Mouse (Mus musculus): ENCODE results near the gene Psmd5. TPM values are rescaled to one million over a fixed set of nuclear protein-coding genes. Genes with fewer than 3 reads are reported as not detected.

The Psmd5 gene
- polyA plus RNA-seq, 1 experiment from 2014 or later: 118 TPM

DNA sequence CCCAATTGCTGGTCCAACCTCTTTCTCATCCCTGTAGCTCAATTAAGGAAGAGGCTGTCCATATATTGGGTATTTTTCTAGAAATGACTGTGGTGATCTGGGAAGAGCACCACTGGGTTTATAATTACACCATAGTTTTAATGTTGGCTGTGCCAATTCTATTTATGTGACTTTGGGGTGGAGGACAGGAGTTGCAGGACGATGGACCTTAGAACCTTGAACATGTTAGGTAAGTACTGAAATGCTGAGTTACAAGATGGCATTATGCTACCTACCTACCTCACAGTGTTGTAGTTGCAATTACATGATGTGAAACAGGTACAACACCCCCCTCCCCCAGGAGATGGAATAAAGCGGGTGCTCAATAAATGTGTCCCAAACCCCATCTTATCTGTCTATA, 8.0 kb upstream of the Psmd5 start:
- H3K9me3 ChIP-seq (ENCODE audit: control insufficient read depth, low read length): no peaks in the 10 kb centered on the region
- H3K36me3 ChIP-seq (ENCODE audit: control insufficient read depth, insufficient read depth, low read length): no peaks in the 10 kb centered on the region
- H3K27ac ChIP-seq (ENCODE audit: low read depth, low read length): no peak overlapping the region
- DNase-seq (ENCODE audit: low spot score) (no peak), ATAC-seq (ENCODE audit: low FRiP score) (no peak)
- H3K4me3 ChIP-seq (ENCODE audit: low read depth, low read length): no peak overlapping the region
- no peaks in the 10 kb centered on the region for H3K27me3 ChIP-seq (ENCODE audit: control insufficient read depth, insufficient read depth, low read length)
- WGBS: 94% methylated on average over 2 of the region's 2 CpGs
- no peak overlapping the region for H3K4me2 ChIP-seq (replicated peaks; ENCODE audit: low read depth, low read length)
- no peak overlapping the region for H3K9ac ChIP-seq (ENCODE audit: low read depth, low read length)
- H3K4me1 ChIP-seq (replicated peaks; ENCODE audit: control insufficient read depth, insufficient read depth, low read length): no peaks in the 10 kb centered on the region

DNA sequence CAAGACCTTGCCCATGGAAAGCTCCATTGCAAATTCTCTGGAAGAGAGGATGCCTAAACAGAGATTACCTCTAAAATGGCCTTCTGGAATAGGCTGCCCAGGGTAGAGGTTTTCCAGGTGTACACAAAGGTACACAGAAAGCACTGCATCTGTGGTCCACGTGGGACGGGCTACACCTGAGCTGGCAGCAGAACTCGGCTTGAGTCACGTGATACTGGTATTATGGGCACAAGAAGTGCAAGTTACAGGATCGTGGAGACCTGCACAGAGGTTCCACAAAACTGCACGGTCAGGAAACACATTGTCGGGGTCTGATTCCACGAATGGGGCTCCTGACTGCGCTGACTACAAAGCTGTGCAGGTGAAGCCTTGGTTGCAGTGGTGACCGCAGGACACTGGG, 5.3 kb upstream of the Psmd5 start:
- no peak for DNase-seq (ENCODE audit: low spot score)
- Histone ChIP-seq H3K36me3 (ENCODE audit: control insufficient read depth, insufficient read depth, low read length) (no peaks in the 10 kb centered on the region), H3K4me2 (replicated peaks; ENCODE audit: low read depth, low read length) (no peak overlapping the region), H3K9ac (ENCODE audit: low read depth, low read length) (no peak overlapping the region), H3K9me3 (ENCODE audit: control insufficient read depth, low read length) (no peaks in the 10 kb centered on the region), H3K27ac (ENCODE audit: low read depth, low read length) (no peak overlapping the region), H3K27me3 (ENCODE audit: control insufficient read depth, insufficient read depth, low read length) (no peaks in the 10 kb centered on the region), H3K4me1 (replicated peaks; ENCODE audit: control insufficient read depth, insufficient read depth, low read length) (no peaks in the 10 kb centered on the region), H3K4me3 (ENCODE audit: low read depth, low read length) (no peak overlapping the region)
- no peak for ATAC-seq (ENCODE audit: low FRiP score)
- 90% methylated on average over 10 of the region's 10 CpGs for WGBS

DNA sequence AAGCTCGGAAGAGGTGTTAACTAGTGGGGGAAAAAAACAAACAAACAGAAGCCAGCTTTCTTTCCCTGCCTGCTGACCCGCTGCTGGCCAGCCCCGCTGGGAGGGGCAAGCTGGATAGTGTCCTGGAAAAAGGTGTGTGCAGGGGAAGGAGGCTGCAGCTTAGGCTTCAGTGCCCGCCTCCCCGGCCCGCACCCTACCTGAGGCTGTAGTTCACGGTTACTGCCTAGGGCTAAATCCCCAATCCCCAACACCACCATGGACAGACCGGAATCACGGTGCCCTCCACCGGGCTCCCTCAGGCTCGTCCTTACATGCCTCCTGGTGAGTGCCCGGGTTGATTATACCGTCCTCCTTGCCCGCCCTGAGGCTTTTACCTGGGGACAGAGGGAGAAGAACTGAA, 497 bp downstream of the Psmd5 start, which contains the start of gene Cutal:
TSS of gene Cutal (plus strand) at position 126 of the 400 bp plus-strand sequence.
- Histone ChIP-seq H3K27me3 (ENCODE audit: control insufficient read depth, insufficient read depth, low read length) (peaks cover 4% of the 10 kb centered on the region), H3K4me1 (replicated peaks; ENCODE audit: control insufficient read depth, insufficient read depth, low read length) (0 out of 2 replicates have a peak, but pooled peaks cover 2% of the 10 kb centered on the region), H3K9ac (ENCODE audit: low read depth, low read length) (0 out of 2 replicates have a peak within 1 kb of the TSS, but pooled peaks have one; percentile 27), H3K4me3 (ENCODE audit: low read depth, low read length) (peak within 1 kb of the TSS; percentile 10; the same call in 1 of the 2 replicates), H3K4me2 (replicated peaks; ENCODE audit: low read depth, low read length) (peak within 1 kb of the TSS; percentile 17), H3K36me3 (ENCODE audit: control insufficient read depth, insufficient read depth, low read length) (no peaks in the 10 kb centered on the region), H3K9me3 (ENCODE audit: control insufficient read depth, low read length) (no peaks in the 10 kb centered on the region), H3K27ac (ENCODE audit: low read depth, low read length) (no peak within 1 kb of the TSS)
- DNase-seq (ENCODE audit: low spot score) (peak; percentile 26), ATAC-seq (ENCODE audit: low FRiP score) (no peak)
- WGBS: 2% methylated on average over 14 of the region's 14 CpGs

DNA sequence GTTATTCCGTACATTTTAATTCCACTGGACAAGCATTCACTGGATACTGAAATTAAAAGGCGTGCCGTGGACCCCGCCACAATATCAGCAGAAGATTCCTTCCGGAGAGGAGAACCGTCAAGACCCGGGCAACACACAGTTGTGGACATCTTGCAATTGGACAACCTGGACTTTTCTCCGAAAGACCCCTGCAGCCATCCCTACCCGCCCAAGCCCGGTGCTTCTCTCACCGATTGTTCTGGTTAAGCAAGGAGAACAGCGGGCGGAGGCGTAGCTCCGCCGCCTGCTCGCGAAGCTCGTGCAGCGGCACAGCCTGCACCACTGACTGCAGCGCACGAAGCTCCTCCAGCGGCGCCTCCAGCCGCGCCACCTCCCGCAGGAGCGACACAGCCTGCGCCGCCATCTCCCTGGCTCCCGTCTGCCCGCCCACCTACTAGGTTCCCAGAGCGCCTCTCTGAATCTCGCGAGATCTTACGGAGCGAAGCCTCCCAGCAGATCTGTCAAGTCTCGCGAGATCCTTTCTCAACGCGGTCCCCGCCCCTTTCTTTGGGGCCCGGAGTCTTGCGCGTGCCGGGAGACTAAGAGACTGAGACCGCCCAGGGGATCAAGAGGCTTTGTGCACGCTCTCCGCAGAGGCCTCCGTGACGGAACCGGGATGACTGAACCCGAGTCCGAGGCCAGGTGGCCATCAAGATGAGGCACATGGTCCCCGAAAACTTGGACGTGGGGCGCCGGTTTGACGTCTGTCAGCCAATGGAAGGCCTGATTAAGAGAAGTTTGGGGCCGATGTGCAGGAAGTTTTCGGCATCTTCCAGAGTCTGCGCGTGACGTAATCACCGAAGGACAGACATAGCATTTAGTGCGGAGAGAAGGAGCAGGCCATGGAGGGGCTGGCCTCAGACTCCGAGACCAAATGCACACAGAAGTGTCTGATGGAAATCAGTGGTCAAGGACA, 4.0 kb downstream of the Psmd5 start:
- Histone ChIP-seq H3K4me3 (ENCODE audit: low read depth, low read length) (peak overlapping the region; percentile 63), H3K9ac (ENCODE audit: low read depth, low read length) (peak overlapping the region; percentile 77), H3K36me3 (ENCODE audit: control insufficient read depth, insufficient read depth, low read length) (no peaks in the 10 kb centered on the region), H3K9me3 (ENCODE audit: control insufficient read depth, low read length) (no peaks in the 10 kb centered on the region), H3K4me1 (replicated peaks; ENCODE audit: control insufficient read depth, insufficient read depth, low read length) (0 out of 2 replicates have a peak, but pooled peaks cover 2% of the 10 kb centered on the region), H3K27me3 (ENCODE audit: control insufficient read depth, insufficient read depth, low read length) (peaks cover 4% of the 10 kb centered on the region), H3K4me2 (replicated peaks; ENCODE audit: low read depth, low read length) (peak overlapping the region; percentile 63), H3K27ac (ENCODE audit: low read depth, low read length) (peak overlapping the region; percentile 85)
- peak; percentile 99 for DNase-seq (ENCODE audit: low spot score)
- ATAC-seq (ENCODE audit: low FRiP score): peak; percentile 98
- under 1% methylated on average over 67 of the region's 67 CpGs for WGBS

DNA sequence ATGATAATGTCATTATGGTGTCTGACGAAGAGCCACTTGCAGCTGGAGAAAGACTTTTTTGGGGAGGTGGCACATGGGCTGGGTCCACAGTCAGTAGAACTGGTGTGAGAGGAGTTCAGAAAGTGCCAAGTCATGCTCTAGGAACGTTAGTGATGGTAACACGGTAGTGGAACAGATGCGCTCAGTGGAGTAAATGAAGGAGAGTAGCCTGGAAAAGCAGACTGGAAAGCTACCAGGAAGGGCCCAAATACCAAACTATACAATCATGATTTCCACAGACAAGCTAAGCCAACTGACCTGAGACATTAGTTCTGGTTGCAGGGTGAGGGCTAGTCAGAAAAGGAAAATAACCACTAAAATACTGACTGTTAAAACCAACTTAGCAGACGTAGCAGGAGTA, 5.1 kb downstream of the Psmd5 start:
- Histone ChIP-seq H3K4me2 (replicated peaks; ENCODE audit: low read depth, low read length) (peak overlapping the region; percentile 20), H3K9ac (ENCODE audit: low read depth, low read length) (peak overlapping the region; percentile 1; the same call in 1 of the 2 replicates), H3K27me3 (ENCODE audit: control insufficient read depth, insufficient read depth, low read length) (peaks cover 4% of the 10 kb centered on the region), H3K27ac (ENCODE audit: low read depth, low read length) (no peak overlapping the region), H3K4me1 (replicated peaks; ENCODE audit: control insufficient read depth, insufficient read depth, low read length) (0 out of 2 replicates have a peak, but pooled peaks cover 2% of the 10 kb centered on the region), H3K36me3 (ENCODE audit: control insufficient read depth, insufficient read depth, low read length) (peaks cover 2% of the 10 kb centered on the region; the same call in 1 of the 2 replicates), H3K4me3 (ENCODE audit: low read depth, low read length) (peak overlapping the region; percentile 63; the same call in 1 of the 2 replicates), H3K9me3 (ENCODE audit: control insufficient read depth, low read length) (no peaks in the 10 kb centered on the region)
- ATAC-seq (ENCODE audit: low FRiP score) (no peak), DNase-seq (ENCODE audit: low spot score) (no peak)
- WGBS: 41% methylated on average over 5 of the region's 5 CpGs

DNA sequence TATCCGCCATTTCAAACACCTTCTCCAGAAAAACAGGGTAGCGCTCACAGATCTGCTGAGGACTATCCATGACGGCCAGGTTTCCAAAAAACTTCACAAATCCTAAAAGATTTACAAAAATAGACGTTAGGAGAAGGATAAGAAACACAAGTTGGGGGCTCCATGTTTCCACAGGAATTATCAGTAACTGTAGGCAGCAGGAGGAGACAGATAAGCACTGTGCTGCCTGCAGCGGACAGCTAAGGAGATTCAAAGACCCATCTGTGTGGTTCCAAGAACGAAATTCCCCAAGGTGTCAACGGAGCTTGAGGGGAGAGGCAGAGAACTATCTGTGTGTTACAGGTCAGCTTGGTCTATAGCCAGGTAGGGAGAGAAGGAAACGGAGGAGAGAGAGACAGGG, 17.0 kb downstream of the Psmd5 start:
- ATAC-seq (ENCODE audit: low FRiP score): no peak
- H3K4me3 ChIP-seq (ENCODE audit: low read depth, low read length): no peak overlapping the region
- H3K27me3 ChIP-seq (ENCODE audit: control insufficient read depth, insufficient read depth, low read length): no peaks in the 10 kb centered on the region
- no peaks in the 10 kb centered on the region for H3K9me3 ChIP-seq (ENCODE audit: control insufficient read depth, low read length)
- no peak for DNase-seq (ENCODE audit: low spot score)
- no peak overlapping the region for H3K9ac ChIP-seq (ENCODE audit: low read depth, low read length)
- no peak overlapping the region for H3K27ac ChIP-seq (ENCODE audit: low read depth, low read length)
- no peak overlapping the region for H3K4me2 ChIP-seq (replicated peaks; ENCODE audit: low read depth, low read length)
- H3K36me3 ChIP-seq (ENCODE audit: control insufficient read depth, insufficient read depth, low read length): peaks cover 30% of the 10 kb centered on the region
- no peaks in the 10 kb centered on the region for H3K4me1 ChIP-seq (replicated peaks; ENCODE audit: control insufficient read depth, insufficient read depth, low read length)
- WGBS: 89% methylated on average over 8 of the region's 8 CpGs

DNA sequence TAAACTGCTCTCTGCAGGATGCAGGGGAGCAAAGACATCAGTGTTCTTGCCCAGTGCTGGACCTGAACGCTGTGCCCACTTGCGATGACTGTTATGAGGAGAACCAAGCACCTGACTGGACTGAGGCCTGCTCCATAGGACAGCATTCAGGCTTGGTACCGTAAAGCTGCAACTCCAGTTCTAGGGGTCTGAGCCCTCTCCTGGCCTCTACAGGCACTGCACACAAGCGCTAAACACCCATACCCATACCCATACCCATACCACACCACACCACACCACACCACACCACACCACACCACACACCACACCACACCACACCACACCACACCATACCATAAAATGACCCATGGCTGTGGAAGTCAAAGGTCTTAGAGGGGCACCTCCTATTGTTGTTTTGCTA, 19.5 kb downstream of the Psmd5 start:
- Histone ChIP-seq H3K4me3 (ENCODE audit: low read depth, low read length) (no peak overlapping the region), H3K4me2 (replicated peaks; ENCODE audit: low read depth, low read length) (no peak overlapping the region), H3K9ac (ENCODE audit: low read depth, low read length) (no peak overlapping the region), H3K9me3 (ENCODE audit: control insufficient read depth, low read length) (no peaks in the 10 kb centered on the region), H3K27me3 (ENCODE audit: control insufficient read depth, insufficient read depth, low read length) (no peaks in the 10 kb centered on the region), H3K36me3 (ENCODE audit: control insufficient read depth, insufficient read depth, low read length) (peaks cover 32% of the 10 kb centered on the region), H3K4me1 (replicated peaks; ENCODE audit: control insufficient read depth, insufficient read depth, low read length) (no peaks in the 10 kb centered on the region), H3K27ac (ENCODE audit: low read depth, low read length) (no peak overlapping the region)
- DNase-seq (ENCODE audit: low spot score): no peak
- no peak for ATAC-seq (ENCODE audit: low FRiP score)
- 91% methylated on average over 4 of the region's 4 CpGs for WGBS

DNA sequence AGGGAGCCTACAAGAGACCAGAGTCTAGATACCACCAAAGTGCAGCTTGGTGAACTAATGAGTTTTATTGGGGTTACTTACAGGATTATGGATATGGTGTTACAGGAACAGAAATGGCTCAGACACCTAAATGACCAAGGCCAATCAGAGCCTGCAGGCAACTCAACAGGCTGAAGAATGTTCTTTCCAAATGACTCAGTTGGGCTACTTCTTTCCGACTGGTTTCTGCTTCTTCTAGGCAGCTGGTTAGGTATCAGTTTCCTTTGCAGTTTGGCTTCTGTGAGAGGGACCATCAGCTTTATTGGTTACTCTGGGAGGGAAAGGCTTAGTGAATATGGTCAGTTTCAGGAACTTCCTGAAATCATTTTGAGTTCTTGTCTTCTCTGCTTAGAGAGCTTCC, 27.1 kb downstream of the Psmd5 start:
- Histone ChIP-seq H3K4me1 (replicated peaks; ENCODE audit: control insufficient read depth, insufficient read depth, low read length) (no peaks in the 10 kb centered on the region), H3K27ac (ENCODE audit: low read depth, low read length) (no peak overlapping the region), H3K36me3 (ENCODE audit: control insufficient read depth, insufficient read depth, low read length) (0 out of 2 replicates have a peak, but pooled peaks cover 7% of the 10 kb centered on the region), H3K4me3 (ENCODE audit: low read depth, low read length) (no peak overlapping the region), H3K9ac (ENCODE audit: low read depth, low read length) (no peak overlapping the region), H3K4me2 (replicated peaks; ENCODE audit: low read depth, low read length) (no peak overlapping the region), H3K27me3 (ENCODE audit: control insufficient read depth, insufficient read depth, low read length) (no peaks in the 10 kb centered on the region), H3K9me3 (ENCODE audit: control insufficient read depth, low read length) (no peaks in the 10 kb centered on the region)
- ATAC-seq (ENCODE audit: low FRiP score) (no peak), DNase-seq (ENCODE audit: low spot score) (no peak)
- WGBS: 89% methylated on average over 1 of the region's 1 CpGs

Measured in hindbrain, embryonic 11.5 days (tissue).